Mouse (Mus musculus) stomach, postnatal 0 days (tissue): ENCODE measurements around the gene Hoxd11. TPM values are rescaled to one million over a fixed set of nuclear protein-coding genes. Genes with fewer than 3 reads are reported as not detected.

Experiments used
- ATAC-seq: fragments of 200-750 bp; cut with Nextera tagmentation; 2 replicates; pipeline ENCODE4 v1.8.0; 2017; ENCODE audit not compliant: low FRiP score, low TSS enrichment
- DNase-seq: peaks from one replicate; pipeline ENCODE4 v3.0.0-alpha.2; 2016; ENCODE audit warnings: low spot score
- H3K27ac ChIP-seq: fragments of 300-500 bp; sonication (generic); replicated peaks from 2 replicates; pipeline ENCODE4 v1.5.1; 2014; ENCODE audit warnings: mild to moderate bottlenecking, control low read depth
- H3K27me3 ChIP-seq: fragments of 300-500 bp; sonication (generic); 2 replicates; pipeline ENCODE4 v1.6.1; 2014; ENCODE audit warnings: low read length; ENCODE audit not compliant: control insufficient read depth, insufficient read depth
- H3K36me3 ChIP-seq: fragments of 300-500 bp; sonication (generic); 2 replicates; pipeline ENCODE4 v1.6.1; 2014; ENCODE audit warnings: low read length, mixed read lengths; ENCODE audit not compliant: control insufficient read depth, insufficient read depth
- H3K4me1 ChIP-seq: fragments of 300-500 bp; sonication (generic); replicated peaks from 2 replicates; pipeline ENCODE4 v1.6.1; 2014; ENCODE audit warnings: antibody characterized with exemption; ENCODE audit not compliant: control insufficient read depth, insufficient read depth
- H3K4me2 ChIP-seq: fragments of 300-500 bp; sonication (generic); replicated peaks from 2 replicates; pipeline ENCODE4 v1.6.1; 2014; ENCODE audit warnings: low read depth, mild to moderate bottlenecking, control low read depth, moderate library complexity
- H3K4me3 ChIP-seq: fragments of 300-500 bp; sonication (generic); 2 replicates; pipeline ENCODE4 v1.5.1; 2014; ENCODE audit warnings: low read depth, low read length, control low read depth
- H3K9ac ChIP-seq: fragments of 300-500 bp; sonication (generic); 2 replicates; pipeline ENCODE4 v1.6.1; 2014; ENCODE audit warnings: mild to moderate bottlenecking, low read length, control low read depth, mixed read lengths
- H3K9me3 ChIP-seq: fragments of 300-500 bp; sonication (generic); 2 replicates; pipeline ENCODE4 v1.6.1; 2016; ENCODE audit warnings: low read length; ENCODE audit not compliant: control insufficient read depth
- CTCF ChIP-seq: IDR thresholded peaks from 2 replicates; pipeline ENCODE4 v1.5.1; 2016; ENCODE audit warnings: antibody characterized with exemption, low read depth, mild to moderate bottlenecking, moderate library complexity
- EP300 ChIP-seq: optimal IDR thresholded peaks from 2 replicates; pipeline ENCODE3; 2016; ENCODE audit warnings: antibody characterized with exemption
- WGBS: fragments of 180-500 bp; shearing (Covaris S2); extraction: QIAGEN DNeasy Blood & Tissue Kit; methylation state at CpG from one replicate; pipeline ENCODE4 v1.1.7; 2014; 5-methylcytosine and 5-hydroxymethylcytosine counted together
- polyA plus RNA-seq: library from polyadenylated mRNA; unstranded; fragments of >200 nt; fragmentation: Nextera tagmentation; extraction: Ambion mirVana; gene quantifications from 2 replicates; pipeline ENCODE4 v1.2.1, GENCODE M21; 2015

Hoxd11 gene
- polyA plus RNA-seq, 1 experiment from 2014 or later: not detected

DNA sequence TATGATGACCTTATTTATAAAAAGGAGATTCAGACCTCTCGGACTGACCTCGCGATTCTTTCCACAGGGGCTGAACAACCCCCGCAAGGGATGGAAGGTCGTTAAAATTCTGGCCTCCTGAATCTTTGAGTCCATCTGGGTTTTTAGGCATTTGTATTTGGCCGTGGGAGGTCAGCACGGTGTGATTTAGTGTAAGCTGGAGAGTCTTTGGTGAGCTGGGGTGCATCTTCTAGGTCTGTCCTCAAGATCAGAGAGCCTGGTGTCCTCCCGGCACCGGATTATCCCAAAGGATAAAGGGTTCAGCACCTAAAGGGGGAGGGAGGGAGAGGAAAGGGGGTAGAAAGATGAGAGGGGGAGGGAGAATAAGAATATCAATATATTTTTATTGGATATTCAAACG is 24.0 kb downstream of the Hoxd11 start:
- Histone ChIP-seq H3K4me2 (no peak overlapping the region), H3K27ac (no peak overlapping the region), H3K4me1 (no peaks in the 10 kb centered on the region), H3K9ac (no peak overlapping the region), H3K9me3 (no peaks in the 10 kb centered on the region), H3K36me3 (no peaks in the 10 kb centered on the region), H3K27me3 (peaks cover 39% of the 10 kb centered on the region), H3K4me3 (no peak overlapping the region)
- TF ChIP-seq EP300 (no peak), CTCF (no peak)
- DNase-seq (no peak), ATAC-seq (no peak)
- WGBS: 23% methylated on average over 10 of the region's 10 CpGs

DNA sequence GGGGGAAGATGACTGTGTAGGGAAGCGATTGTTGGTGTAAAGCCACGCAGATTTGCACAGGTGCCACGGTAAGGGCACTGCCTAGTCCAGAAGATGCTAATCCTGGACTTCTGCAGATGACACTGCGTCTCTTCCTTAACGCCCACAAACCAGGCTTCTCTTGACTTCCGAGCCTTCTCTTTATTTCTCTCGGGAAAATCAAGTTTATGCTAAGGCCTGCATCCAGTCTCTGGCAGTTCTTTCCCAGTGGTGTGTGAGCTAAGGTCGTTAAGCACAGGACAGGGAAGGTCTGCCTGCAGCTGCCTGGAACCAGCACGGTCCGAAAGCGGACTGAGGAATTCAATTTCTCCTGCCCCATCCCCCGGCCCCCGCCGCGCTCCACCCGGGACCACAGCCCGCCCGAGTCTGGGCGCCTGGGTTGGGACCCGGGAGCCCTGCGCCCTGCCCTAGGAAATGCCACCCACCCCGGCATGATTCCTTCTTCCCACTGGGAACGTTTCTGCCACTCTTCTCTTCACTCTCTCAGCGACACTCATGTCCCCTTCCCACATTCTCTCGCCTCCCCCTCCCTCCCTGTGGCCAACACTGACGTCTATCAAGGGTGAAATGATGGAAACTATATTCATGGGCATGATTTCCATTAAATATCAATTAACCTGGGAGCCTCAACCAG is 24.5 kb downstream of the Hoxd11 start:
- no peak overlapping the region for H3K4me2 ChIP-seq
- H3K27ac ChIP-seq: no peak overlapping the region
- H3K9me3 ChIP-seq: no peaks in the 10 kb centered on the region
- no peak for ATAC-seq
- 13% methylated on average over 26 of the region's 26 CpGs for WGBS
- no peak overlapping the region for H3K9ac ChIP-seq
- no peak for DNase-seq
- no peak for TF ChIP-seq EP300
- TF ChIP-seq CTCF: no peak
- no peak overlapping the region for H3K4me3 ChIP-seq
- peaks cover 37% of the 10 kb centered on the region for H3K27me3 ChIP-seq
- H3K36me3 ChIP-seq: no peaks in the 10 kb centered on the region
- no peaks in the 10 kb centered on the region for H3K4me1 ChIP-seq

DNA sequence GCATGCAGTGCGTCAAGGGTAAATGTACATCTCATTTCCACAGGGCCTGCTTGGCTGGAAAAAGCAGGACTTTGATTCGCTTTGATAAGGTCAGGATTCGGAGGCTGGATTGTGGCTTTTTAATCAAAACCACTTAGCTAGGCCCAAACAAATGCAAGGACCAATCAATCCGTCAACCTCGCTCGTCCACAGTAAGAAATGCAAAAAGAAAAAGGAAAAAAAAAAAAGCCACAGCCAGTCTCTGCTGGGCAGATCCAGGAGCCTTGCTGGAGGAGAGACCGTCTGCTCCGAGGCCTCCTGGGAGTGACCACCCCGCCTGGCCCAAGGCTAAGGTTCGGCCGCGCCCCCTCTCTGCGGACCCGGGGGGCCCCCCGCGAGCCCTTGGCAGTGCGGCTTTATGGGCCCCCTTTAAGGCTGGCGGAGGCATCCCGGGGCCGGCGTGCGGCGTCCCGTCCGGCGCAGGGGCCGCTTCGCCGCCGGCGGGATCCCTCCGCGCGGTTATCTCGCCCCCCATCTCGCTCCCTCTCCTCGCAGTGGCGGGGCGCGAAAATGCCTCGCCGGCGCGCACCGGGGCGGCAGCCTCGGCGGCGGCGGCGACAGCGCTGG is 25.1 kb downstream of the Hoxd11 start, which contains the start of gene Hoxd8:
Hoxd8 (plus strand) TSS at position 223 of the 606 bp plus-strand sequence.
- peak within 1 kb of the TSS; percentile 63 for H3K4me2 ChIP-seq
- no peaks in the 10 kb centered on the region for H3K9me3 ChIP-seq
- H3K9ac ChIP-seq: peak within 1 kb of the TSS; percentile 53
- 0 out of 2 replicates have a peak, but pooled peaks have one; percentile 9 for ATAC-seq
- no peak for DNase-seq
- TF ChIP-seq CTCF (no peak), EP300 (no peak)
- peak within 1 kb of the TSS; percentile 70 for H3K27ac ChIP-seq
- 2% methylated on average over 34 of the region's 52 CpGs for WGBS
- H3K4me1 ChIP-seq: no peaks in the 10 kb centered on the region
- peak within 1 kb of the TSS; percentile 44 for H3K4me3 ChIP-seq
- H3K36me3 ChIP-seq: no peaks in the 10 kb centered on the region
- H3K27me3 ChIP-seq: peaks cover 40% of the 10 kb centered on the region

DNA sequence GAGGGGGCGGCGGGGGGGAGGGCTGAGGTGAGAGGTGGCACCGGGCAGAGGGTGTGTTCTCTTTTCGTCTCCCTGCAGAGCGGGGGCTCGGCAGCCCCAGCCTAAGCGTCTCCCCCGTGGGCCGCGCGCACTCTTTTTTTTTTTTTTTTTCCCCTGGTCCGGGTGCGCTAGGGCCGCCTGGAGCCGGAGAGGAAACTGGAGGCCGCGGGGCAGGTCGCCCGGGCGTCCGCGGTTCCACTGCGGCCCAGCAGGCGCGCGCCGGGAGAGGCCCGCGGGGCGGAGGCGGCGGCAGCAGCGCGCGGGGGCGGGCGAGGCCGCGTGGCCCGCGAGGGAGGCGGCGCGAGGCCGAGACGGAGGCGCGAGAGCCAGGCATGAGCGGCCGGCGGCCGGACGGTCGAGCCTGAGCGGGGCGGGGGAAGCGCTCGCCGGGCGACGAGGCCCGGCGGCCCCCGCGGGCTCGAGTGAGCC is 25.7 kb downstream of the Hoxd11 start:
- Histone ChIP-seq H3K4me3 (peak overlapping the region; percentile 44), H3K27me3 (peaks cover 43% of the 10 kb centered on the region), H3K36me3 (no peaks in the 10 kb centered on the region), H3K9ac (peak overlapping the region; percentile 53), H3K4me2 (peak overlapping the region; percentile 63), H3K4me1 (no peaks in the 10 kb centered on the region), H3K9me3 (no peaks in the 10 kb centered on the region), H3K27ac (peak overlapping the region; percentile 70)
- WGBS: 0% methylated on average over 37 of the region's 66 CpGs
- TF ChIP-seq EP300: no peak
- TF ChIP-seq CTCF: no peak
- DNase-seq: no peak
- peak; percentile 68 for ATAC-seq

DNA sequence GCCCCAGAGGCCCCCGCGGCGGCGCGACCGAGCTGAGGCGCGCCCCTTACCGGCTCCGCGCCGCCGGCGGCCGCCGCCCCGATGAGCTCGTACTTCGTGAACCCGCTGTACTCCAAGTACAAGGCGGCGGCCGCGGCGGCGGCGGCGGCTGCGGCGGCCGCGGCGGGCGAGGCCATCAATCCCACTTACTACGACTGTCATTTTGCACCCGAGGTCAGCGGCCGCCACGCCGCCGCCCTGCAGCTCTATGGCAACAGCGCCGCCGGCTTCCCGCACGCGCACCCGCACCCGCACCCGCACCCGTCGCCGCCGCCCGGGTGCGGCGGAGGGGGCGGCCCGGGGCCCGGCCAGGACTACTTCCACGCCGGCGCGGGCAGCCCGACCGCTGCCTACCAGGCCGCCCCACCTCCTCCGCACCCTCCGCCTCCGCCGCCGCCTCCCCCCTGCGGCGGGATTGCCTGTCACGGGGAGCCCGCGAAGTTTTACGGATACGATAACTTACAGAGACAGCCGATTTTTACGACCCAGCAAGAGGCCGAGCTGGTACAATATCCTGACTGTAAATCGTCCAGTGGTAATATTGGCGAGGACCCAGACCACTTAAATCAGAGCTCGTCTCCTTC is 26.2 kb downstream of the Hoxd11 start:
- Histone ChIP-seq H3K9ac (peak overlapping the region; percentile 53), H3K4me1 (no peaks in the 10 kb centered on the region), H3K4me3 (peak overlapping the region; percentile 44), H3K27me3 (peaks cover 42% of the 10 kb centered on the region), H3K9me3 (no peaks in the 10 kb centered on the region), H3K27ac (peak overlapping the region; percentile 70), H3K4me2 (peak overlapping the region; percentile 63), H3K36me3 (no peaks in the 10 kb centered on the region)
- no peak for TF ChIP-seq CTCF
- TF ChIP-seq EP300: no peak
- ATAC-seq: no peak; the same call in 1 of the 2 replicates
- DNase-seq: no peak
- under 1% methylated on average over 58 of the region's 85 CpGs for WGBS
